Mouse (Mus musculus): ENCODE results near the gene Olfr1233. TPM values are rescaled to one million over a fixed set of nuclear protein-coding genes. Genes with fewer than 3 reads are reported as not detected.

Olfr1233 gene
- polyA plus RNA-seq (2016; fragmentation: Nextera tagmentation; extraction: Ambion mirVana) = not detected in 2 replicates

GRCm38 (mm10) chr2:89342298-89342697, at the start of gene Olfr1233:
TSS of gene Olfr1233 (minus strand) at chr2:89342398.
- Histone ChIP-seq H3K36me3 (no peaks in the 10 kb centered on the region), H3K4me3 (no peak within 1 kb of the TSS), H3K27ac (no peak within 1 kb of the TSS), H3K9ac (no peak within 1 kb of the TSS), H3K4me1 (no peaks in the 10 kb centered on the region), H3K9me3 (no peaks in the 10 kb centered on the region), H3K4me2 (replicated peaks) (no peak within 1 kb of the TSS), H3K27me3 (no peaks in the 10 kb centered on the region)
- ATAC-seq (ENCODE audit: insufficient number of reproducible peaks, insufficient read depth, low FRiP score, low TSS enrichment) = no peak

- Histone ChIP-seq H3K27me3 (no peaks in the 10 kb centered on the region), H3K4me3 (no peak within 1 kb of the TSS), H3K9me3 (no peaks in the 10 kb centered on the region), H3K36me3 (no peaks in the 10 kb centered on the region), H3K4me2 (replicated peaks) (no peak within 1 kb of the TSS), H3K9ac (no peak within 1 kb of the TSS), H3K4me1 (no peaks in the 10 kb centered on the region), H3K27ac (no peak within 1 kb of the TSS)
- WGBS = 85% methylated on average over 4 of the region's 4 CpGs
- no peak for ATAC-seq (ENCODE audit: insufficient number of reproducible peaks, insufficient read depth, low FRiP score, low TSS enrichment)
Measured at GRCm38 (mm10) chr2:89364765-89365164, 22.6 kb upstream of the Olfr1233 start, which contains the start of gene Olfr1234. TSS of gene Olfr1234 (minus strand) at chr2:89364865.

DNA sequence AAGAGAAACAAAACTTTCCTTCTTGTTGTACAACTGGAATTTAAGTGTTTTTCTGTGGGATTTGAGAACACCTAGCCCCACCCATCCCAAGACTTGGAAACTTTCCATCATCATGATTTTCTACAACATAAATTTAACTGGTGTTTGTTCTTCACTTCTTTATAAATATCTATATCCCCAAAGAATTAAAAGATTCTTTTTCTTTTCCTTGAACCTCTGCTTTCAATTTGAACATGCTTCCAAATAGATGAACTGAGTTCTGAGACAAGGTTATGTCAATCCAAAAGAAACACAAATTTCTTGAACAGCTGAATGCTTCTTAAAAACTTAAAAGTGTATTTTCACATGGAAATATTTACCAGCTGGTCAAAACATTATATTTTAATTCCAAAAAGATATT, 12.6 kb downstream of the Olfr1233 start, which contains the start of gene Olfr1232:
Olfr1232 (minus strand) TSS at position 101 of the 400 bp plus-strand sequence.
- Histone ChIP-seq H3K4me1 (no peaks in the 10 kb centered on the region), H3K27me3 (no peaks in the 10 kb centered on the region), H3K9ac (no peak within 1 kb of the TSS), H3K4me3 (no peak within 1 kb of the TSS), H3K27ac (no peak within 1 kb of the TSS), H3K36me3 (no peaks in the 10 kb centered on the region), H3K4me2 (replicated peaks) (no peak within 1 kb of the TSS), H3K9me3 (no peaks in the 10 kb centered on the region)
- ATAC-seq (ENCODE audit: insufficient number of reproducible peaks, insufficient read depth, low FRiP score, low TSS enrichment) = no peak

DNA sequence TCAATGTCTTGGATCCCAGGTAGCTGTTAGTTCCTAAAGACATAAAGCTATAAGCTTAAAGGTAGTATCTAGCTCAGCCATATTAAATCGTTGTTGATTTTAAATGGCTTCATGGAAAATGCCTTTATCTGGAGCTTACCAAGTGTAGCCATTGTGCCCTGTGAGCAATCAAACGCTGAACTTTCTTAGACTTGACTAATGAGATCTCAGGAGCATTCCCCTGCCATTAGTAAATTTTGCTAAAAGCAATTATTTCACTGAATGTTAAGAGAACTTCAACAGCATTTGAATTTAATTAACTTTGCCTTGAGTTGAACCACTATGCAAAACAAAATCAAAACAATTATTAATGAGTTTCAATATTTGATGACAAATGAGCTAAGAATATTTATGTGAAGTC, 35.2 kb downstream of the Olfr1233 start, which contains the start of gene Olfr1231:
Olfr1231 (minus strand) TSS at position 101 of the 400 bp plus-strand sequence.
- H3K9me3 ChIP-seq = no peaks in the 10 kb centered on the region
- no peaks in the 10 kb centered on the region for H3K4me1 ChIP-seq
- H3K9ac ChIP-seq = no peak within 1 kb of the TSS
- H3K27ac ChIP-seq = no peak within 1 kb of the TSS
- H3K4me3 ChIP-seq = no peak within 1 kb of the TSS
- no peak for ATAC-seq (ENCODE audit: insufficient number of reproducible peaks, insufficient read depth, low FRiP score, low TSS enrichment)
- 71% methylated on average over 2 of the region's 2 CpGs for WGBS
- no peaks in the 10 kb centered on the region for H3K36me3 ChIP-seq
- no peaks in the 10 kb centered on the region for H3K27me3 ChIP-seq
- H3K4me2 ChIP-seq (replicated peaks) = no peak within 1 kb of the TSS

- no peaks in the 10 kb centered on the region for H3K9me3 ChIP-seq
- no peak within 1 kb of the TSS for H3K9ac ChIP-seq
- no peak for ATAC-seq (ENCODE audit: insufficient number of reproducible peaks, insufficient read depth, low FRiP score, low TSS enrichment)
- WGBS = 86% methylated on average over 1 of the region's 1 CpGs
- H3K27ac ChIP-seq = no peak within 1 kb of the TSS
- no peak within 1 kb of the TSS for H3K4me2 ChIP-seq (replicated peaks)
- no peaks in the 10 kb centered on the region for H3K4me1 ChIP-seq
- no peaks in the 10 kb centered on the region for H3K27me3 ChIP-seq
- H3K36me3 ChIP-seq = no peaks in the 10 kb centered on the region
- H3K4me3 ChIP-seq = no peak within 1 kb of the TSS
Measured at GRCm38 (mm10) chr2:89297168-89297567, 45.0 kb downstream of the Olfr1233 start, which contains the start of gene Olfr1230. TSS of gene Olfr1230 (minus strand) at chr2:89297268.

- no peaks in the 10 kb centered on the region for H3K27me3 ChIP-seq
- no peak within 1 kb of the TSS for H3K4me3 ChIP-seq
- no peak within 1 kb of the TSS for H3K27ac ChIP-seq
- no peaks in the 10 kb centered on the region for H3K4me1 ChIP-seq
- no peaks in the 10 kb centered on the region for H3K9me3 ChIP-seq
- no peak within 1 kb of the TSS for H3K9ac ChIP-seq
- no peak within 1 kb of the TSS for H3K4me2 ChIP-seq (replicated peaks)
- no peaks in the 10 kb centered on the region for H3K36me3 ChIP-seq
- WGBS = 73% methylated on average over 2 of the region's 2 CpGs
- no peak for ATAC-seq (ENCODE audit: insufficient number of reproducible peaks, insufficient read depth, low FRiP score, low TSS enrichment)
Measured at GRCm38 (mm10) chr2:89287914-89288313, 54.3 kb downstream of the Olfr1233 start, which contains the start of gene Olfr1229. TSS of gene Olfr1229 (minus strand) at chr2:89288014.

Other genes starting within 250 kb of the Olfr1233 start
- gene Olfr1220, start 235.6 kb downstream of the Olfr1233 start, polyA plus RNA-seq (2016; fragmentation: Nextera tagmentation; extraction: Ambion mirVana) = 0.04 TPM in 1 of 2 replicates, not detected in the other
- not detected in 2 replicates for gene Olfr1221, start 225.1 kb downstream of the Olfr1233 start, polyA plus RNA-seq (2016; fragmentation: Nextera tagmentation; extraction: Ambion mirVana)
- gene Olfr1222, start 209.3 kb downstream of the Olfr1233 start, polyA plus RNA-seq (2016; fragmentation: Nextera tagmentation; extraction: Ambion mirVana) = not detected in 2 replicates
- gene Olfr1223, start 190.8 kb downstream of the Olfr1233 start, polyA plus RNA-seq (2016; fragmentation: Nextera tagmentation; extraction: Ambion mirVana) = not detected in 2 replicates
- gene Olfr1224-ps1, start 178.3 kb downstream of the Olfr1233 start, polyA plus RNA-seq (2016; fragmentation: Nextera tagmentation; extraction: Ambion mirVana) = not detected in 2 replicates
- gene Olfr1225, start 167.7 kb downstream of the Olfr1233 start, polyA plus RNA-seq (2016; fragmentation: Nextera tagmentation; extraction: Ambion mirVana) = not detected in 2 replicates
- not detected in 2 replicates for gene Olfr1226, start 142.3 kb downstream of the Olfr1233 start, polyA plus RNA-seq (2016; fragmentation: Nextera tagmentation; extraction: Ambion mirVana)
- not detected in 2 replicates for gene Olfr1228, start 88.3 kb downstream of the Olfr1233 start, polyA plus RNA-seq (2016; fragmentation: Nextera tagmentation; extraction: Ambion mirVana)
- gene Olfr1229, start 54.4 kb downstream of the Olfr1233 start, polyA plus RNA-seq (2016; fragmentation: Nextera tagmentation; extraction: Ambion mirVana) = not detected in 2 replicates
- not detected in 2 replicates for gene Olfr1230, start 45.1 kb downstream of the Olfr1233 start, polyA plus RNA-seq (2016; fragmentation: Nextera tagmentation; extraction: Ambion mirVana)
- gene Olfr1231, start 35.3 kb downstream of the Olfr1233 start, polyA plus RNA-seq (2016; fragmentation: Nextera tagmentation; extraction: Ambion mirVana) = not detected in 2 replicates
- gene Olfr1232, start 12.7 kb downstream of the Olfr1233 start, polyA plus RNA-seq (2016; fragmentation: Nextera tagmentation; extraction: Ambion mirVana) = not detected in 2 replicates
- not detected in 2 replicates for gene Olfr1234, start 22.5 kb upstream of the Olfr1233 start, polyA plus RNA-seq (2016; fragmentation: Nextera tagmentation; extraction: Ambion mirVana)
- not detected in 2 replicates for gene Olfr1238, start 67.3 kb upstream of the Olfr1233 start, polyA plus RNA-seq (2016; fragmentation: Nextera tagmentation; extraction: Ambion mirVana)
- not detected in 2 replicates for gene Olfr1239, start 78.0 kb upstream of the Olfr1233 start, polyA plus RNA-seq (2016; fragmentation: Nextera tagmentation; extraction: Ambion mirVana)
- gene Olfr1240, start 100.6 kb upstream of the Olfr1233 start, polyA plus RNA-seq (2016; fragmentation: Nextera tagmentation; extraction: Ambion mirVana) = not detected in 2 replicates
- not detected in 2 replicates for gene Olfr1241, start 144.7 kb upstream of the Olfr1233 start, polyA plus RNA-seq (2016; fragmentation: Nextera tagmentation; extraction: Ambion mirVana)
- gene Olfr1242, start 155.9 kb upstream of the Olfr1233 start, polyA plus RNA-seq (2016; fragmentation: Nextera tagmentation; extraction: Ambion mirVana) = not detected in 2 replicates
- not detected in 2 replicates for gene Olfr1243, start 189.1 kb upstream of the Olfr1233 start, polyA plus RNA-seq (2016; fragmentation: Nextera tagmentation; extraction: Ambion mirVana)
- gene Olfr1245, start 236.0 kb upstream of the Olfr1233 start, polyA plus RNA-seq (2016; fragmentation: Nextera tagmentation; extraction: Ambion mirVana) = not detected in 2 replicates

All from embryonic facial prominence, embryonic 12.5 days (tissue).